Mouse (Mus musculus): ENCODE data around the gene Yod1.

DNA sequence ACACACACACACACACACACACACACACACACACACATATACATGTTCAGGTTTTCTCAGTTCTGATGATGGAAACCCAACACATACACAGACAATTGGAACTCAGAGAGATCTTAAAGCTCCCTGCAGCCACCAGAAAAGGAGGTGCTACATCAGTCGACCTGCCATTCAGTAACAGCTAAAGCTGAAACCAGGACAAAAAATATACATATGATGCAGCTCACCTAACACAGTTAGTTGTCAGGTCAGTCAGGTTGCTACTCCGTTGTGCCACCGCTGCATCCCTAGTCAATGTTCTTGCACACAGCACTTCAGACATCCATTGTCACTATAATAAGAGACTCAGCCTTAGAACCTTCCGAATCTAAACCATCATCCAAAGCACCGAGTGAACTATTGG lies 27.8 kb downstream of the Yod1 start:
- TF ChIP-seq CTCF (IDR thresholded peaks at IDR 0.05; ENCODE audit: low read depth) = no peak
- TF ChIP-seq EP300 (IDR thresholded peaks at IDR 0.05; ENCODE audit: low read depth) = no peak
